Mouse (Mus musculus): ENCODE results near the gene Pgam2.

- TF ChIP-seq HCFC1 (IDR thresholded peaks at IDR 0.05; ENCODE audit: low read depth, low read length) (no peak), CHD1 (IDR thresholded peaks at IDR 0.05; ENCODE audit: low read depth, low read length) (no peak), ZMIZ1 (IDR thresholded peaks at IDR 0.05; ENCODE audit: low read depth, low read length) (no peak), GATA1 (IDR thresholded peaks at IDR 0.05; ENCODE audit: low read depth, low read length) (no peak), EP300 (IDR thresholded peaks at IDR 0.05; ENCODE audit: low read depth in 1 of 2, low read length in 2 of 2) (no peak), ZNF384 (IDR thresholded peaks at IDR 0.05; ENCODE audit: low read depth, low read length) (no peak), POLR2A (IDR thresholded peaks at IDR 0.05; ENCODE audit: control insufficient read depth in 1 of 2, insufficient read depth in 1 of 2, low read depth in 1 of 2, low read length in 2 of 2, poor library complexity in 1 of 2) (no peak), CTCF (IDR thresholded peaks at IDR 0.05 in 2 of 3, conservative IDR thresholded peaks at IDR 0.05 in 1 of 3; ENCODE audit: control insufficient read depth in 1 of 3, insufficient read depth in 1 of 3, low read depth in 2 of 3, low read length in 3 of 3, poor library complexity in 1 of 3, severe bottlenecking in 1 of 3) (no peak), ZC3H11A (IDR thresholded peaks at IDR 0.05; ENCODE audit: low read depth, low read length) (no peak)
Observed at GRCm38 (mm10) chr11:5849316-5849715, 45.8 kb upstream of the Pgam2 start.
